Mouse (Mus musculus) adrenal gland, postnatal 10 days (tissue): ENCODE data around the gene Ccdc102a. TPM values are rescaled to one million over a fixed set of nuclear protein-coding genes. Genes with fewer than 3 reads are reported as not detected.

Source experiments
- DNase-seq: peaks from one replicate; pipeline ENCODE4 v3.0.0; 2021; ENCODE audit warnings: mixed read lengths
- total RNA-seq, 2 experiments: library from RNA; stranded (reverse); gene quantifications; 2 replicates each; pipeline ENCODE4 v1.2.3; 2021

Ccdc102a gene
- total RNA-seq, 2 experiments from 2014 or later, result 11.0 to 11.7 TPM

- no peak for DNase-seq
These were observed 4.3 kb upstream of the Ccdc102a start for GRCm38 (mm10) chr8:94922176-94922575.

DNA sequence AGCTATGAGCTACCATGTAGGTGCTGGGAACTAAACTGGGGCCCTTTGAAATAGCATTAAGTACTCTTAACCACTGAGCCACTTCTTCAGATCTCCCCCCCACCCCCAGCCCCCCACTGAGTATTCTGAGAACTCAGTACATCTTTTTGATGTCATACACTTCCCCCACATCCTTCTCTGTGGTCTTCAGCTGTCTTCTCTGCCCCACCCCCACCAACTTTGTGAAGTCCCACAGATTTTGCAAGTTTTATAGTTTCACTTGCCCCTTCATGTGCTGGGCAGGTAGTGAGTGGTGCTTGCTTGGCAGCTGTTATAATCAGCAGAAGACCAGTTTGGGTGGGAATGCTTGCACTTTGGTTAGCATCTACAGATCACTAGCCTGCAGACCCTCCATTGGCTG, 1.4 kb upstream of the Ccdc102a start:
- no peak for DNase-seq

- peak; percentile 97 for DNase-seq
These were observed 546 bp downstream of the Ccdc102a start for GRCm38 (mm10) chr8:94917352-94917751.

- DNase-seq, result no peak
These were observed 956 bp downstream of the Ccdc102a start for GRCm38 (mm10) chr8:94916960-94917324.

DNA sequence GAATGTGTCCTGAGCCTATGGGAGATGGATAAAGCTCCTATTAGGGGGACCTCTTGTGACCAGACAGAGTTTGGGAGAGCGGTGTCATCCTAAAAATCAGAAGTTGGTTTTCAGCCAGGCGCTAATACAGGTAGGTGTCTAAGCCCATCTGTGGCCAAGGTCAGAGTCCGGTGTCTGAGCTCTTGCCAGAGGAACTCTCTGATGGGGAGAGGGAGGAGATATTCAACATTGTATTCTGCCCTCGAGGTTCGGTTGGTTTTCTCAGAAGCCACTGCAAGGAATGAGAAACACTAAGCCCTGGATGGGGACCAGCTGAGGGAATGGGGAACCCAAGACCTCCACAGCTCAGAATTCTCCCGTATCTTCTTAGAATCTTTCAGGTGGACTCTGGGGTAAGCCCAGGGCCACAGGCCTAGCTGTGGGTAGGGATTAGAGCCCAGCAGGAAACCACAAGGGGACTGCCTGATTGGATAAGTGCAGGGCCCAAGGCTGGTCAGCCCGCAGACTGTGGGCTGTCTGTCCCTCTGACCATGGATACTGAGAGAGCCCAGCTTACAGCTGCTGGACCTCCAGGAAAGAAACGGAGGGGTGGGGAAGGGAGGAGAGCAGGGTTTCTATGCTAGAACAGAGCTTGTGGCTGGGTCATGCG, 1.5 kb downstream of the Ccdc102a start:
- no peak for DNase-seq

GRCm38 (mm10) chr8:94914701-94915101, 3.2 kb downstream of the Ccdc102a start:
- peak; percentile 34 for DNase-seq

DNA sequence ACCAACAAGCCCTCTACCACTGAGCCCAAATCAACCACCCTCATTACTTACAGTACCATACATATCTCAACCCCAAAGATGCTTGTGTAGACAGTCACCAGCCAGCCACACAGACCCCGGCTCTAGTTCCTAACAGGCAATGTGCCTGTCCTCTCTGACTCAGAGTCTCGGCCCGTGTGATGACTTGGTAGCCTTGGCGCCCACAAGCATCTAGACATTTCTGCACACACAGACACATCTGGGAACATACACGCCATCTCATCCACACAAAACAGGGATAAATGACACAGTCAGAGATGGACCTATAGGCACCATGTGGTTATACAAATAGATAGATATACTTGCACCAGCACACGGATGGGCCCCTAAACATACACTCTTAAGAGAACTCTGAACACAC, 3.6 kb downstream of the Ccdc102a start:
- DNase-seq, result no peak

- DNase-seq, result peak; percentile 83
These were observed 4.7 kb downstream of the Ccdc102a start for GRCm38 (mm10) chr8:94913061-94913660.

- DNase-seq, result peak; percentile 92
These were observed 9.1 kb downstream of the Ccdc102a start for GRCm38 (mm10) chr8:94908847-94909246.

GRCm38 (mm10) chr8:94907591-94908300, 10.2 kb downstream of the Ccdc102a start:
- DNase-seq, result no peak

DNA sequence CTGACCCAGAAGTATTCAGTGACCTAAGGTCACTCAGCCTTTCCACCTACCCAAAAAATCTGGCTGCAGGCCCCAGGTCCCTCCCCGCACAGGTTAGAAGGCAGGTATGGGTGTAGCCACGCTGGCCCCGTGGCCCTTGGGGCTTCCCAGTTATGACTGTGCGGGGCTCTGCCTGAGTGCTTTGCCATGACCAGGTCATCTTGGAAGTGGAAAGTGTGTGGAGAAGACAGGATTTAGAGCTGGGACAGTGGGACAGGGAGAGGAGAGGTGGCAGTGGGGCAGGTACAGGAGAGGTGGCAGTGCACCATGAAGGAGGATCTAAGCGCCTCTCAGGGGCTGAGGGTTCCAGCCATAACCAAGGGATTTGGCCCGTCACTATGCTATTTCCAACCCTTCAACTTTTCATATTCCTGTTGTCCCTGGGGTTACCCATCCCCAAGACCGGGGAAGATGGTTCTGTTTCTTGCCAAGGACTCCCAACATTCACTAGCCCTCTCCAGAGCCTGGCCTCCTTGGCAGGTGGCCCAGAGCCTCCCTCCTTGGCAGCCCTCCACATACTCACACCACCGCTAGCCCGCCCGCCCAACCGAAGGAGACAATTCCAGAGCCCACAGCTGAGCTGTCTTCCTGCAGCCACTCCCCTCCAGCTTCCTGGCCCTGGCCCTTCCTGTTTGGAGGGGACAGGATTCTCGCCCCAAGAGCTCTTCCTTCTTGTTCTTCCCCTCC, 13.3 kb downstream of the Ccdc102a start:
- DNase-seq, result peak; percentile 88

- no peak for DNase-seq
These were observed 14.2 kb downstream of the Ccdc102a start for GRCm38 (mm10) chr8:94903709-94904108.

DNA sequence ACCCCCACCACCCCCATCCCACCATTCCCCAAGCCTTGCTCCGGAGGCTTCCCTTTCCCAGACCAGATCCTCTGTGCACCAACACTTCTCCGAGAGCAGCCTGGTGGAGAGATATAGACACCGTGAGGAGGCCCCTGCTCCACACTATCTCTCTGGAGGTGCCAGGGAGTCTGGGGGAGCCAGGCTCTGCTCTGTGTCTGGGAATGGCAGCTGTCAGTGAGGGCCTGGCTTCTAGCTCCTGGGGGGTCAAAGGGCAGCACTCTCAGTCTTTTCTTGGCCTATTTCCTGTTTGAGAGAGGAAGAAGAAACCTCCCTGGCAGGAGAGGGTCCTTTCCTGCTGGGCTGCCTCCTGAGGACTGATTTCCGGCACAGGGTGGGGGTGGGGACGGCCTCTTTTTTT, 16.9 kb downstream of the Ccdc102a start:
- no peak for DNase-seq

GRCm38 (mm10) chr8:94900617-94901016, 17.3 kb downstream of the Ccdc102a start:
- DNase-seq, result no peak

DNA sequence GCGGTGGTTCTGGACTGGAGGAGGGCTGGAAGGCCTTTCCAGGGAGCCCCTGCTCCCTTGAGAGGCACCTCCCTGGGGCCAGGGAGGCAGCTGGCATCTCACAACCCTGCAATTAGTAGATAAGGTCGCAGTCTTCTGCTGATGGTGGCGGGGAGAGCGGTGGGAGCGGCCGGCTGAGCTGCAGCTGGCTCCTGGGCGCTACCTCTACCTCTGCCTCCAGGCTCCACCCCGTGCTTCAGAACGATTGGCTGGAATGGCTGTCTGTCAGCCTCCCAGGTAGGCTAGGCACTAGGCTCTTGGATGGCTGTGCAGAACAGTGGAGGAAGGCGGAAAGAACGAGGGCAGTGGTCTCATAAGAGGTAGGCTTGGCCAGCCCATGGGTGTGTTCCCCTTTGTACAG, 18.6 kb downstream of the Ccdc102a start:
- DNase-seq, result no peak

DNA sequence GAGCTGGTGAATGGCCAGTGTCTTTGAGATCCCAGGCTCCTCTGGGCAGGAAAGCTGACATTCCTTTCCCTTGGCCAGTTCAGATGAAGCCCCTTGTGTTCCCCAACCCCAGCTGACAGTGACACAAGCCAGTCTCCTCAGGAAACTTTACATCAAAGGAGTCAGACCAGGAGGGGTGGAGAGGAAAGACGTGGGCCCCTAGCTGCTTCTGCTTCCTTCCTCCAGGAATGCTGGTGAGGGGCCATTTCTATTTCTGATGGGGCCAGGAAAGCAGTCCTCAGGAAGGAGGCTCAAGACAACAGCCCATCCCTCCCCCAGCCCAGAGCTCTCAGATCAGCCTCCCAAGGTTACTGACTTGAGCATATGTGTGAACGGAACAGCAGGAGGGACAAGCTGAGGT, 25.0 kb downstream of the Ccdc102a start:
- no peak for DNase-seq

- no peak for DNase-seq
These were observed 29.4 kb downstream of the Ccdc102a start for GRCm38 (mm10) chr8:94888383-94889036.

GRCm38 (mm10) chr8:94880742-94881141, 37.2 kb downstream of the Ccdc102a start:
- no peak for DNase-seq

DNA sequence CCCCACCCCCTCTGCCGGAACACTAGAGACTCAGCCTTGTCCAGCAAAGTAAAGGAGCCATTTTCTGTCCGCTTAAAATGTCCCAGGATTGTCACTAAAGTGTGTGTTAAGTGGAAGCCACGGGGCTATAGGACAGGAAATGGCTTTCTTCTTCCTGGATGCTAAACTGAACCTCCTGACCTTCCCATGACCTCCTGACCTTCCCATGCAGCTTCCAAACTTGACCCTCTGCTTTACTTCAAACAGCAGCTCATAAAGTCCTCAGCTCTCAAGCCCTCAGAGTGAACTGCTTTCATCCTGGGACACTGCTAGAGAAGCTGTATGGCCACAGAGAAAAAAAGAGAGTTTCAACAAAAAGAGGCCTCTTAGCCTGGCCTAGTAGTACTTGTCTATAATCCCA, 41.1 kb downstream of the Ccdc102a start:
- DNase-seq, result no peak

GRCm38 (mm10) chr8:94876197-94876730, 41.6 kb downstream of the Ccdc102a start, which contains the start of gene Dok4:
TSS of gene Dok4 (minus strand) at chr8:94876330.
- peak; percentile 99 for DNase-seq

GRCm38 (mm10) chr8:94875871-94876150, 42.1 kb downstream of the Ccdc102a start:
- DNase-seq, result no peak
